Mouse (Mus musculus) kidney, embryonic 14.5 days (tissue): Measurements from ENCODE around the gene Rtl1. TPM values are rescaled to one million over a fixed set of nuclear protein-coding genes. Genes with fewer than 3 reads are reported as not detected.

Source experiments
- ATAC-seq: fragments of 200-750 bp; cut with Nextera tagmentation; 2 replicates; pipeline ENCODE4 v1.8.0; 2017; ENCODE audit warnings: moderate number of reproducible peaks, mild to moderate bottlenecking, moderate TSS enrichment, moderate library complexity; ENCODE audit not compliant: low FRiP score, low TSS enrichment
- H3K27ac ChIP-seq: fragments of 300-500 bp; sonication (generic); 2 replicates; pipeline ENCODE4 v1.5.1; 2014; ENCODE audit warnings: low read depth, mild to moderate bottlenecking, low read length, moderate library complexity, mixed read lengths
- H3K27me3 ChIP-seq: fragments of 300-500 bp; sonication (generic); 2 replicates; pipeline ENCODE4 v1.6.1; 2014; ENCODE audit warnings: mild to moderate bottlenecking, low read length; ENCODE audit not compliant: control insufficient read depth, insufficient read depth
- H3K36me3 ChIP-seq: fragments of 300-500 bp; sonication (generic); 2 replicates; pipeline ENCODE4 v1.6.1; 2014; ENCODE audit warnings: low read length, mixed read lengths; ENCODE audit not compliant: control insufficient read depth, insufficient read depth
- H3K4me1 ChIP-seq: fragments of 300-500 bp; sonication (generic); 2 replicates; pipeline ENCODE4 v1.6.1; 2014; ENCODE audit warnings: low read length, mixed read lengths; ENCODE audit not compliant: control insufficient read depth, insufficient read depth
- H3K4me2 ChIP-seq: fragments of 300-500 bp; sonication (generic); replicated peaks from 2 replicates; pipeline ENCODE4 v1.6.1; 2014; ENCODE audit warnings: low read depth, mild to moderate bottlenecking, low read length
- H3K4me3 ChIP-seq: fragments of 300-500 bp; sonication (generic); 2 replicates; pipeline ENCODE4 v1.5.1; 2014; ENCODE audit warnings: mild to moderate bottlenecking, low read length
- H3K9ac ChIP-seq: fragments of 300-500 bp; sonication (generic); 2 replicates; pipeline ENCODE4 v1.6.1; 2014; ENCODE audit warnings: low read depth, mild to moderate bottlenecking, low read length, moderate library complexity
- H3K9me3 ChIP-seq: fragments of 300-500 bp; sonication (generic); 2 replicates; pipeline ENCODE4 v1.6.1; 2016; ENCODE audit warnings: low read length; ENCODE audit not compliant: control insufficient read depth
- WGBS: fragments of 180-500 bp; shearing (Covaris S2); extraction: QIAGEN DNeasy Blood & Tissue Kit; methylation state at CpG from one replicate; pipeline ENCODE4 v1.1.7; 2014; 5-methylcytosine and 5-hydroxymethylcytosine counted together
- polyA plus RNA-seq: library from polyadenylated mRNA; unstranded; fragments of >200 nt; fragmentation: Nextera tagmentation; extraction: Ambion mirVana; gene quantifications from 2 replicates; pipeline ENCODE4 v1.2.1, GENCODE M21; 2014

Gene Rtl1
- polyA plus RNA-seq, 1 experiment from 2014 or later = 0.35 TPM

DNA sequence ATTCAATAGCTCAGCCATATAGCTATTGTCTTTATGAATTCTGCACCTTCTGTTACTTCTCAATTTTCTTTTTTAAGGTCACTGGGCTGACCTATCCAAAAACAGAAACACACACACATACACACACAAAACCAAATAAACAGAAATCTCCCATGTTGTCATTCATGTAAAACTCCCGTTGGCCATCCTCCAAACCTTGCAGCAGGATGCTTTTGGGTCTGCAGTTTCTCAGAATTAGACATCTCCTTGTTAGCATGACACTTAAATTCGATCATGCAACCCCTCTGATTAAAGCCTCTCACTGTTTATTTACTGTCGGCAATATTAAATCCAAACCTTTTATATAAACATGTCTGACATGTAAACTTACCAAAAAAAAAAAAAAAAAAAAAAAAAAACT is 3.4 kb downstream of the Rtl1 start:
- 0 out of 2 replicates have a peak, but pooled peaks cover 4% of the 10 kb centered on the region for H3K9me3 ChIP-seq
- peaks cover 13% of the 10 kb centered on the region; the same call in 1 of the 2 replicates for H3K4me1 ChIP-seq
- H3K27ac ChIP-seq = no peak overlapping the region; the same call in 1 of the 2 replicates
- no peaks in the 10 kb centered on the region for H3K27me3 ChIP-seq
- no peak overlapping the region for H3K4me3 ChIP-seq
- 45% methylated on average over 3 of the region's 3 CpGs for WGBS
- no peak overlapping the region for H3K4me2 ChIP-seq
- no peak overlapping the region for H3K9ac ChIP-seq
- peaks cover 9% of the 10 kb centered on the region; the same call in 1 of the 2 replicates for H3K36me3 ChIP-seq
- no peak; the same call in 1 of the 2 replicates for ATAC-seq

DNA sequence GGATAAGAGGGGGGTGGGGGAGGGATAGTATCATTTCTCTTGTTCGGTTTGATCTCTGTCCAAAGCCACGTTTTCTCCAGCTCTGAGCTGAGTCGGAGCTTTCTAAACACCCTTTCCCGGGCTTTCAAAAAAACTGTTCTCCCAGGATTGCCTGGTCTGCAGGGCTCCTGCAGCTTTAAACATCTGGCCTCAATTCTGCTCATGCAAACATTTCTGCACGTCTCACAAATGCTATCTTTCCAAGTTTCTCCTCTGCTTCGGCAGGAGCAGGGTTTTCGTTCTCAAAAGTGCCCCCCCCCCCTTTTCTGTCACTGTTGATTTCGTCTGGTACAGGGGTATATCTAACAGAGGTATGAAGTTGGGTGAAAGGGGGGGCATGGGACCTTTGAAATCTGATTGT is 3.9 kb downstream of the Rtl1 start:
- Histone ChIP-seq H3K9me3 (0 out of 2 replicates have a peak, but pooled peaks cover 4% of the 10 kb centered on the region), H3K9ac (0 out of 2 replicates have a peak overlapping the region, but pooled peaks have one; percentile 4), H3K4me1 (peaks cover 13% of the 10 kb centered on the region; the same call in 1 of the 2 replicates), H3K4me3 (no peak overlapping the region), H3K36me3 (peaks cover 9% of the 10 kb centered on the region; the same call in 1 of the 2 replicates), H3K27me3 (no peaks in the 10 kb centered on the region), H3K27ac (peak overlapping the region; percentile 47; the same call in 1 of the 2 replicates), H3K4me2 (no peak overlapping the region)
- WGBS = 53% methylated on average over 8 of the region's 8 CpGs
- ATAC-seq = no peak

DNA sequence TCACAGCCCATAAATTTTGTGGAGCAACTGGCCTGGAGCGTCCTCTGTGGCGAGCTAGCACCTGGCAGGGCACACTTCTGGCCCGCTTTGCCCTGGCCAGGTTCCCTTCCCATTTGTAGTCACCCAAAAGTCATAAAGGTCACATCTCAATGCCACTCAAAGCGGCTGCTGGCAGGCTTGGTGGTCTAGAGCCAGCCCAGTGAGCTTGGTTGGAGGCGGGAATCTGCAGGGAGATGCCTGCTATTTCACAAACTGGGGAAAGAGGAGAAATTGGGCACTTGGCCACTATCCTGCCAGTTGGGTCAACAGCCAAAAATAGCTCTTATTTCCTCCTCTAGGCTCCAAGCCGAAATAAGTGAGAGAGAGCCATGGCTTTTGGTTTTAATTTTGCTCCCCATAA is 4.4 kb downstream of the Rtl1 start:
- WGBS = 42% methylated on average over 6 of the region's 6 CpGs

DNA sequence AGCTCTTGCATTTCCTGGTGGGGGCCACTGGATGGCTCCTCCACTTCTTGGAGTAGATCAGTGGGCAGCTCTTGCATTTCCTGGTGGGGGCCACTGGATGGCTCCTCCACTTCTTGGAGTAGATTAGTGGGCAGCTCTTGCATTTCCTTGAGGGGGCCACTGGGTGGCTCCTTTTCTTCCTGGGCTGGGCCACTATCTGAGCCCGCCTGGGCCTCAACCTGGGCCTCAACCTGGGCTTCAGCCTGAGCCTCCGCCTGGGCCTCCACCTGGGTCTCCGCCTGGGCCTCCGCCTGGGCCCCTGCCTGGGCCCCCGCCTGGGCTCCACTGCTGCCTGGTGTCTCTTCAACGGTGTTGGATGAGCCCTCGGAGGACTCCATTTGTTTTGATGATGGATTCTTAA is 5.2 kb downstream of the Rtl1 start:
- ATAC-seq = no peak
- Histone ChIP-seq H3K4me2 (no peak overlapping the region), H3K4me3 (no peak overlapping the region), H3K27me3 (no peaks in the 10 kb centered on the region), H3K27ac (no peak overlapping the region), H3K9ac (no peak overlapping the region), H3K4me1 (peaks cover 13% of the 10 kb centered on the region; the same call in 1 of the 2 replicates), H3K9me3 (0 out of 2 replicates have a peak, but pooled peaks cover 4% of the 10 kb centered on the region), H3K36me3 (peaks cover 7% of the 10 kb centered on the region; the same call in 1 of the 2 replicates)
- 89% methylated on average over 7 of the region's 7 CpGs for WGBS

More for the DNA sequence above, 4.4 kb downstream of the Rtl1 start:
- Histone ChIP-seq H3K4me2 (no peak overlapping the region), H3K4me3 (no peak overlapping the region), H3K4me1 (peaks cover 13% of the 10 kb centered on the region; the same call in 1 of the 2 replicates), H3K27me3 (no peaks in the 10 kb centered on the region), H3K9ac (0 out of 2 replicates have a peak overlapping the region, but pooled peaks have one; percentile 4), H3K27ac (peak overlapping the region; percentile 47; the same call in 1 of the 2 replicates), H3K36me3 (peaks cover 9% of the 10 kb centered on the region; the same call in 1 of the 2 replicates), H3K9me3 (0 out of 2 replicates have a peak, but pooled peaks cover 4% of the 10 kb centered on the region)
- no peak; the same call in 1 of the 2 replicates for ATAC-seq

DNA sequence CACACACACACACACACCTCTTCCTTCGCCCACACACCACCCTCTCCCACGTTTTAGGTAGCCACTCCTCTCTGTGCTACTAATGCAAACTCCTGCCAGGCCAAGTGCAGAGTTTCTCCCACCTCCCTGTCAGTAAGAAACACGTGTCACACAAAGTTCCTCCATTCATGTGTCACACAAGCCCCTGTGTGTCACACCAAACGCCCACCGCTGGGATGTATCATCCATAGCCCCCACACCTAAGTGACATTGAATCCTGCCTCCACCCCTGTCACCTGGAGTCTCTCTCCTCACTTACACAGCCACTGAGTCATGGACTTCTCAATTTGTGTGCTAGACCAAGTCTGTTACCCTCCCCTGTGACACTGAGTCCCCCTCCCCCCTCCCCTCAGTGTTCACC is 17.9 kb downstream of the Rtl1 start:
- Histone ChIP-seq H3K9me3 (no peaks in the 10 kb centered on the region), H3K27me3 (no peaks in the 10 kb centered on the region), H3K36me3 (no peaks in the 10 kb centered on the region; the same call in 1 of the 2 replicates), H3K4me3 (no peak overlapping the region), H3K9ac (no peak overlapping the region), H3K27ac (no peak overlapping the region), H3K4me2 (no peak overlapping the region), H3K4me1 (no peaks in the 10 kb centered on the region)
- 76% methylated on average over 5 of the region's 5 CpGs for WGBS
- no peak for ATAC-seq

DNA sequence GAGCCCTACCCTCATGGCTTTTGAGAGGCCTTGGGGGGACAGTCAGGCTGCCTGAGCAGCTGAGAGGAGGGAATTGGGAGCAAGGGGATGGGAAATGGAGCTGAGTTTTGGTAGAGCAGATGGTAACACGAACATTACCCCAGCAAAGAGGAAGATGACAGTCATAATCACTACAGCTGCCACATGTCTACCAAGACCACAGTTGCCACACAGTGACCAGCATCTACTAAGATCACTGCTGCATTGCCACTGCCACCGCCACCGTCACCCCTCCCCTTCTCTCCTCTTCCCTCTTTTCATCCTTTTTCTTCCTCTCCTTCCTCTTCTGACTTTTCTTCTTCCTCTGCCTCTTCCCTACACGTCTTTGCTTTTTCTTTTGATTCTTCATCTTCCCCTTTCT is 27.9 kb downstream of the Rtl1 start:
- Histone ChIP-seq H3K4me2 (no peak overlapping the region), H3K4me1 (no peaks in the 10 kb centered on the region), H3K36me3 (peaks cover 10% of the 10 kb centered on the region; the same call in 1 of the 2 replicates), H3K27ac (no peak overlapping the region), H3K9me3 (no peaks in the 10 kb centered on the region), H3K4me3 (no peak overlapping the region), H3K9ac (no peak overlapping the region), H3K27me3 (no peaks in the 10 kb centered on the region)
- 80% methylated on average over 4 of the region's 4 CpGs for WGBS
- no peak for ATAC-seq

DNA sequence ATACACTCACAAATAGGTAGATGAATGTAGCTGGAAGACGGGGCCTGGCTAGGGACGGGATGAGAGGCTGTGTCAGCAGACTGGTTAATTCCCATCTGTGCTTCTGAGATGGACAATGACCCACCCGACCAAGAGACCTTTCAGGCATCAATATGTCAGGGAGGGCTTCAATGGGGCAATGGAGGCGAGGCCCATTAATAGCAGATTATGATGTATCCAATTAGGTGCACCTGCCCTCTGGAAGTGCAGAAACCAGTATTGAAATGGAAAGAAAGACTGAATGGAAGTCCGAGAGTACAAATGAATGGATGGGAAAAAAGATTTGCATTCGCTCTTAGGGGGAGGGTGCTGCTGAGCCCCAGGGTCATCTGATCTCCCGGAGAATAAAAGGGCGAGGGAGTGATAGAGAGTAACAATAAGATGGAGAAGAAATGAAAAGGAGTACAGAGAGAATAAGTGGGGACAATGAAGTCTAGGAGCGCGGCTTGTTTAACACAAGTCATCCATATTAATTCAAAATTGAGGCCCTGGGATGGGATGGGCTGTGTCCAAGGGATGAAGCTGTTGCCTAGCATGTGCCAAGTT is 39.9 kb downstream of the Rtl1 start:
- 86% methylated on average over 10 of the region's 10 CpGs for WGBS
- H3K27me3 ChIP-seq = no peaks in the 10 kb centered on the region
- H3K9ac ChIP-seq = no peak overlapping the region
- H3K36me3 ChIP-seq = peaks cover 3% of the 10 kb centered on the region; the same call in 1 of the 2 replicates
- H3K27ac ChIP-seq = no peak overlapping the region
- no peaks in the 10 kb centered on the region for H3K9me3 ChIP-seq
- no peak for ATAC-seq
- no peak overlapping the region for H3K4me2 ChIP-seq
- H3K4me1 ChIP-seq = 0 out of 2 replicates have a peak, but pooled peaks cover 3% of the 10 kb centered on the region
- H3K4me3 ChIP-seq = no peak overlapping the region

DNA sequence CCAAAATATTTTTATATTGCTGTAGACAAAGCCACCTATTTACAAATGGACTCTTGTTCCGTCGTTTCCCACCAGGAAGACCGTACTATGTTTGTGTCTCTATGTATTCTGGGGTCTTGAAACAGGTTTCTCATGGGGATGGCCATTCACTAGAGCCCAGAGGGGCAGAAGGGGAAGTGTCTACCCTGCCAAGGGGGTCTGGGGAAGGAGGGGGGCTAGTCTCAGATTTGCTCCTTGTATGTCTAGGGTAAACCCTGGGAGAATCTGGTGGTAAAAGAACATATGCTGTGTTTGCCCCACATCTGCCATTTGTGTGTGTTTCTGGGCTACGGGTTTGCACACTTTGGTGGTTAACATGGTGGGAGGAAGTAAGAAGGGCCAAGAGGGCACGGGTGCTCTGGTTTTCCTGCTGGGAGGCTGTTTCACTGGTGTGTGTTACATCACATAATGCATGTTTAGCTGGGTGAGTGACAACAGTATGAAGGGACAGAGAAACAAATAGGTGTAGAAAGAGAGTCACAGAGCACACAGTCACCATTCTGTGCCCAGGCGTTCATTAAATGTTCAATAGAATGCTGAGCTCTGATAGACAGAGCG is 41.1 kb downstream of the Rtl1 start:
- H3K27me3 ChIP-seq = no peaks in the 10 kb centered on the region
- peaks cover 3% of the 10 kb centered on the region; the same call in 1 of the 2 replicates for H3K36me3 ChIP-seq
- no peak overlapping the region for H3K4me3 ChIP-seq
- no peak overlapping the region for H3K4me2 ChIP-seq
- H3K9me3 ChIP-seq = no peaks in the 10 kb centered on the region
- no peak overlapping the region for H3K9ac ChIP-seq
- ATAC-seq = no peak
- no peak overlapping the region for H3K27ac ChIP-seq
- 89% methylated on average over 7 of the region's 7 CpGs for WGBS
- 0 out of 2 replicates have a peak, but pooled peaks cover 3% of the 10 kb centered on the region for H3K4me1 ChIP-seq
